In the genomic region with DNA sequence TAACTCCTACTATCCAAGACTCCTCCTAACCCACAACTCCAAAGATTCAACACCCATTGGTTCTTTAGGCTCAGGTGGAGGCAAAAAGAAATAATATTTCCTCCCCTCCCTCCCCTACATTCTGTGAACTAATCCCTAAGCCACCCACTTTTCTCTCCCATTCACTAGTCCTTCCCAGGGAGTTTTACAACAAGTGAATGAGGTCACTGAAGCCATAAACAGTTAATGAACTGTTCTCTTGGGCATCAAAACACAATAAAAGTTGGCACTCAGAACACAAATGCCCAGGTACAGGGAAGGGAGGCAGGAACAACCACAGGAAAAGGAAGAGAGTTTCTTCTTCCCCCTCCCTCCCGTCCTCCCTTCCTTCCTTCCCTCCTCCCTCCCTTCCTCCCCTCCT, we compare ENCODE assay signal across 19 mouse cellular contexts.
"Had no signal": no experiment of that assay in that cellular context is flagged by ENCODE, and none has a peak within 500 bp of the region (broad histone marks: within the 10 kb centered on the region; RNA-seq: fewer than 3 reads in every experiment).

No protein-coding gene starts in this region.

- H3K9me3 ChIP-seq: midbrain, embryonic 12.5 days; midbrain, embryonic 15.5 days; neural tube, embryonic 13.5 days had no signal

- H3K4me2 ChIP-seq: lung, embryonic 14.5 days; midbrain, embryonic 12.5 days; midbrain, embryonic 15.5 days; neural tube, embryonic 13.5 days had no signal

- H3K9ac ChIP-seq: liver, embryonic 14.5 days; lung, embryonic 14.5 days; midbrain, embryonic 12.5 days; midbrain, embryonic 15.5 days; neural tube, embryonic 13.5 days had no signal

- ATAC-seq: inflammation-experienced regulatory T-cells, adult 6 months; lung, postnatal 0 days; midbrain, embryonic 15.5 days had no signal

- H3K27me3 ChIP-seq: midbrain, embryonic 12.5 days; midbrain, embryonic 15.5 days; neural tube, embryonic 13.5 days had no signal

- H3K27ac ChIP-seq: left cerebral cortex, adult 2 months; macrophage; midbrain, embryonic 12.5 days; midbrain, embryonic 15.5 days; neural tube, embryonic 13.5 days; stomach, postnatal 0 days had no signal

- H3K4me1 ChIP-seq: midbrain, embryonic 15.5 days had no signal

- DNase-seq: kidney, adult 11 months; kidney, adult 9 months; kidney, postnatal 25 days; layer of hippocampus, postnatal 36 days; lung, embryonic 14.5 days; retina, postnatal 1 day; thymus, adult 2 months; thymus, postnatal 14 days; thymus, postnatal 4 days had no signal

- H3K4me3 ChIP-seq: left cerebral cortex, adult 2 months; midbrain, embryonic 12.5 days; midbrain, embryonic 15.5 days; myocyte; neural tube, embryonic 13.5 days had no signal
